Mouse (Mus musculus): ENCODE measurements at regions not wholly inside any gene's neighbourhood (a gene's known extent, or its start where the extent isn't known, plus 50 kb on each side); places are given as distances from the start of the nearest gene placed in this dataset.
"Not testable (repeated sequence)": the region's sequence is repeated elsewhere in the genome, so short reads cannot be mapped to it uniquely, and the experiment has no call there.

DNA sequence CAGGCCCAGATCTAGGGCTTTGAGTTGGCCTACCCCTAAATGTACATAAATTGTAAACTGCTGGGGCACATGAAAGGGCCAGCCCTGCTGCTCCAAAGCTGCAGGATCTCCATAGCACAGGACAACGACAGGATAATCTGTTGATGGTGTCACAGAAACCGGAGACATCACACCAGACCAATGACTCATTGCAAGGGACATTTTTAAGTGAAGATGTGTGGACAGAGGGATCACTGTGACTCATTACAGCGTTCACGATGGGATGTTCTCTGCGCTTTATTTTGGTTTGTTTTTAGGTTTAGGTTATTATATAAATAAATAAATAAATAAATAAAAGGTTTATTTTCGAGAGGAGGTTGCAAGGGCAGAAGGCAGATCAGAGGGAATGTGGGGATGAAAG is 216.9 kb upstream of the Klf3 start:
- no peak for DNase-seq (ENCODE audit: low read depth)

DNA sequence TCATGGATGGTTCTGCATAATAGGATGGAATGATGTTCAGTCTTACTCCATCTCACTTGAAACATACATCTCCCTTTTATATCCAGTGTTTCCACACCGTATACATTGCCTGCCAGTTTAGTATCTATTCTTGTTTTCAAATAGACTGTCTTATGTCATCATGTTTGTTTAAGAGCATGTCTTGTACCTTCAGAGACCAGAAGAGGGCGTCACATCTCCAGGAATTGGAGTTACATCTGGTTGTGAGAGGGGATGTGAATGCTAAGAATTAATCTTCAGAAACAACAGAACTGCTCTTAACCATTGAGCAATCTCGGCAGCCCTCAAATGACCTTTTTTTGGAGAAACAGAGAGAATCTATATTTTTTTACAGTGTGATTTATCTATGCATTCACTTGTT is 216.3 kb upstream of the Klf3 start:
- no peak for DNase-seq (ENCODE audit: low read depth)

DNA sequence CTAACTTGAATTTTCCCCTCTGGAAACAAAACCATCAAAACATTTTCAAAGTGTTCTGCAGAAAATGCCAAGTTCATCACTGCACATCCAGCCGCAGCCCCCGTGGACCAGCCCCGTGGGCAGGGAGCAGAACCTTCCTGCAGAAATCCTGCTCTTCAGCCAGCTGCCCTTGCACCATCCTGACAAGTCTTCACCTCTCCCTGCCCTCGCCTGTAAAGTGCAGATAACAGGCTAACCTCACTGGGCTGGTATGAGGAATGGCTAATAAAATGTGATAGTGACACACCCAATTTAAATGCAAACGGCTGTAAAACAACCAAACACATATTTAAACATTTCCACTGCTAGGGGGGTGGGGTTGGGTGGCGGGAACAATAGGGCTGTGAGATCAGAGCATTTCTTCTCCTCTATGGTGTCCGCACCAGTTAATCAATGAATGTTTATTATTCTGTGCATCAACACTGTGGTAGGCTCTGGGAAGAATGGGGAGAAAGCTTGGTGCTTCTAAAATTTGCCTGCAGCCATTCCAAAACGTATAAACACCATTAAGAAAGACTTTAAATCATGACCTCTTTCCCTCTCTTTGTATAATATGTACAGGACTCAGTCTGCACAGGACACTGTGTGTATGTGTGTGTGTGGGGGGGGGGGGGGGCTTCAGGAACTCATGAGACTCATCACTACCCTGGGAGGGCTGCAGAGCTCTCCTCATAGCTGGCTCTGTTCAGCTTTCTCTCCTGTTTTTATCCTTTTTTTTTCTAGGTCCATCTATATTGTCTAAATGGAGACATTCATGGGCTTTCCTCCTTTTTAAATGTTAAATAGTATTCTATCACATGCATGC is 215.1 kb upstream of the Klf3 start:
- DNase-seq (ENCODE audit: low read depth), result no peak

DNA sequence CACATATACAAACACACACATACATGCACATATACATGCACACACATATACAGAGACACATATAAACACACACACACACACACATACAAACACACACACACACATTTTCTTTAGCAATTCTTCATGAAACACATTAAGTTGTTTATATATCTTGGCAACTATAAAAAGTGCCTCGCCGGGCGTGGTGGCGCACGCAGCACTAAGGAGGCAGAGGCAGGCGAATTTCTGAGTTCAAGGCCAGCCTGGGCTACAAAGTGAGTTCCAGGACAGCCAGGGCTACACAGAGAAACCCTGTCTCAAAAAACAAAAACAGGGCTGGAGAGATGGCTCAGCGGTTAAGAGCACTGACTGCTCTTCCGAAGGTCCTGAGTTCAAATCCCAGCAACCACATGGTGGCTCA is 214.4 kb upstream of the Klf3 start:
- not testable (repeated sequence) for DNase-seq (ENCODE audit: low read depth)

DNA sequence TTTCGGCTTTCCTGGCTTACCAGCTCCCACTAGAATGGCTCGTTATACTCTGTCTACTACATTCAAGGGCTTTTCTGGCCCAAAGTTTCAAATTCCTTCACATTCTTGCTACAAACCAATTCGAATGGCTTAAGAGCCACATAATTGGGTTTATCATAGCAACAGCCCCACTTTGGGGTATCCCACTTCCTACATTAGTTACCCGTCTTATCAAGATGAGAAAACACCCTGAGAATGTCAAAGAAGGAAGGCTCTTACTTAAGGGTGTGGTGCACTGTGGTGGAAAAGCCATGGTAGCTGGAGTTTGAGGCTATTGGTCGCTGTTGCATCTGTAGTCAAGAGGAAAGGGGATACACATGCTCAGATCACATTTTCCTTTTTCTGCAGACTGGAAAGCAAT is 213.2 kb upstream of the Klf3 start:
- DNase-seq (ENCODE audit: low read depth), result no peak

DNA sequence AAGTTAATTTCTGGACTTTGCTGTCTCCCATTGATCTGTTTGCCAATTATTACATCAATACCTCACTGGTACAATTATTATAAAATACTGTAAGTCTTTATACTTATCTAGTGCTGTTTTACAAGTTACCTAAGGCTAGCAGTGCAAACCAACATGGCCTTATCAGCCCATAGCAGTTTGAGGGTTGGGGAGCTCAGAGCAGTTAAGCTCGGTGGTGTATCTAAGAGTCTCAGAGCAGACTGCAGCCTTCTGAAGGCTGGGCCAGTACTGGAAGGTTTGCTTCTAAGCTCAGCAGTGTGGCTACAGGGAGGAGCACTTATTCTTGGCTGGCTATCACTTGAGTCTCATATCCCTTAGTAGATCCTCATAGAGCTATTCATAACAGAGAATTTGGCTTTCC is 212.4 kb upstream of the Klf3 start:
- DNase-seq (ENCODE audit: low read depth), result no peak

DNA sequence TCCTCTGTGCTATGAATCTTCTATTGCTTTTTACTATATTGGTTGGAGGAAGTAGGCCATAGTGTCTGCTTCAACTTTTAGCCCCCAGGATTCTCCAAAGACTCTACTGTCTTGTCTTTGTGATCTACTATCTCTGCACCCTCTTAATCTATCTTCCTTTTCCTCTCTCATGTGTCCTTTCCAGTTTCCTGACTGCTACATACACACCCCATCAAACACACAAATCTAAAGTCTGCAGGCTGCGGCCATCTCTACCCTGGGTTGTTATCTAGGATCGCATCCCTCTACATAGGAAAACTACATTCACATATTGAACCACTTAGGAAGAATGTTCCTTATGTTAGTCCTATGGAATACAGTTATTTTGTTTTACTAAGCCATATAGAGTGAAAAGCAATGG is 211.4 kb upstream of the Klf3 start:
- DNase-seq (ENCODE audit: low read depth), result no peak

DNA sequence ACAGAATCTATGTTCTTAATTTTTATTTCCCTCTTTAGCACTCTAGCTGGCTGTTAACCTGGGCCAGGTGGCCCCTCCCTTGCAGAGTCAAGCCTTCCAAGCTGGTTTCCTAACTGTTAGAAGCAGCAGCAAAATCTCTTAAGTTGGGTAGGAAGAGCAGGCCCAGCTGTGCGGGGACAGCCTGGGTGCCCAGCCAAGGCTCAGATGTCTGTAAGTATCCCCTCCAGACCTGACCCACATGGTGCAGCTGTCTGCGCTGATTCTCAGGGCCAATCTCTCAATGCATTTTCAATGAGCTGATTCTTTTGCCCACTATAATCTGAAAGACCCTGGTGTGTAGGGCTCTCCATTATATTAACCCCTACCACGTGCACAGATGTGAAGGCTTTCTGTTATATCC is 208.0 kb upstream of the Klf3 start:
- DNase-seq (ENCODE audit: low read depth), result no peak

DNA sequence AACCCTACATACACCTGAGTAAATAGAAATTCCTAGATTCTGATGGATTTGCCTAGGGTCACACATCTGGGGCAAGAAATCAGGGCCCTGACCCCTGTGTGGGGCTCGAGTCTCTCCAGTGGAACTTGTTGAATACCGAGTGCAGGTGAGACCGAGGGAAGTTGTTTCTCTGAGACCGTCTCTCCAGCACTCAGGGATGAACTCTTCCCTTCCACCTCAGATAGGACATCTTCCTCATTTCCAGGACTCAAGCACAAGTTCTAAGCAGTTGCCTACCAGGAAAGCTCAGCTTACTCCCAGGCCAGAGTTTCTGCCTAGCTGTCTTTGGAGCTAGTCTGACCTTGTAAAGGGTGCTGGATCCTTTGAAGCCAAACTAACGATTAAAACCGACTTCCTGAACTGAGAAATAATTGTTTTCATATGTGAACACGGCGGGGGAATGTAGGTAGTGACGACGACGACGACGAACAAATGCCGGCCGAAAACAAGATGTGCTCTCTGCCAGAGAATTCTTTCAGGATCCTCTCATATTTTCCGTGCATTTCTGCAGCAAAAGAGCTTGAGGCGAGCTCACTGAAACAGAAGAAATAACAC is 207.3 kb upstream of the Klf3 start:
- DNase-seq (ENCODE audit: low read depth), result no peak

DNA sequence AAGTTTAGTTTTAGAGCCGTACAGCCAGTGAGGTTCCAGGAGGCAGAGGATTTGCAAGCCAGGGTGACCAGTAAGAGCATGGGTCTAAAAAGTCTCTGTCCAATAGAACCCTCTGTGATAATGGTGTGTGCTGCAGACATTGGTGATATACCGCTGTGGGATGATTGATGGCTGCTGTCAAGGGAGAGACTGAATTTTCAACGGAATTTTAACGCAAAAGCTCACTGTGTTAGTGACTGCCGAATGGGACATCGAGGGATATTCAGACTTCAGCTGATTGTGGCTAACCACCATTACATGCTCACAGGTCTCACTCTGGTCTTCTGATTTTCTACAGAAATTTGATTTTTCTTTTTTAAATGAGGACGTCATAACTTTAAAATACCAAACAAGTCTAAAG is 206.2 kb upstream of the Klf3 start:
- no peak for DNase-seq (ENCODE audit: low read depth)

DNA sequence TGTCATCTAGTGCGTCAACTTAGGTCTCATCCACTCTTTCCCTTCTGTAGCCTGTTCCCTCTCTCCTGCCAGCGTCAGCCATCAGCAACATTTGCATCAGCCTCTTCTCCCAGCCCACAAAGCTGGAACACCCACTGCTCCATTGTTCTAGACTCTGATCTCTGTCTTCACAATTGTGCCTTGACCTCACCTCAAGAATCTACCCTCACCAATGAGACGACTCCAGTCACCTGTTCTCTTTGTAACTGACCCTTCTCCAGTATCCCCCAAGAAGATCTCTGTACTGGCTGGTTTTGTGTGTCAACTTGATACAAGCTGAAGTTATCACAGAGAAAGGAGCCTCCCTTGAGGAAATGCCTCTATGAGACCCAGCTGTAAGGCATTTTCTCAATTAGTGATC is 205.7 kb upstream of the Klf3 start:
- DNase-seq (ENCODE audit: low read depth), result no peak

DNA sequence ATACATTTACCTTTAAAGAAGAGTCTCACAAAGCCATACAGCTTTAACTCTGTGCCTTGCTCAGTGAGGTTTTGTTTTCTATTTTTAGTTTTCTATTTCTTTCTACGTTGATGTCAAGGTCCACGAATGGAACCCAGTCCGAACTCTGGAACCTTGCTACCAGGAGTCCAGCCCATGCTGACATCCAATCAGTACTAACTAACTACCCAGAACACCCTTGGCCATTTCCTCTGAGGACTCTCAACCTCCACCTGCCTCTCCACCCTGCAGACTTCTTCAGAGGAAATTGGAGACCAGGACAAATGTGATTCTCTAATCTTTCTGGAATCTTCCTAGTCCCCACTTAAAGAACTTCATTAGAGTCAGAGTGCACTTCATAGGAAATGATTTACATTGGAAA is 204.6 kb upstream of the Klf3 start:
- DNase-seq (ENCODE audit: low read depth), result no peak

DNA sequence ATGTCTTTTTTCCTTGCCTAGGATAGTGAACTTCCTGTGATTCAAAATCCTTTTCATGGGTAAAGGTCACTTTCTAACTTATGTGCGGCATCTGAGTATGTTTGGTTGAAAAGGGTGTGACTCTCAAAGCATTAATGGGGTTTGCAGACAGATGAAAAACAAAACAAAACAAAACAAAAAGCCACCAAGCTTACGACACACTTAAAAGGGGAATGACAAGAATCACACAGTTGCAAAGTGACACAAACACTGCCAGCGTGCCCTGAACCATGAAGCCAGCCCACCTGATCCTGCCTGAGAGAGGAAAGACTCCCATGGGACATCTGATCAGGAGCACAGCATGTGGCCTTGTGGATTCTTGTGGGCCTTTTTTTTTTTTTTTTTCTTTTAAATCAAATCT is 204.2 kb upstream of the Klf3 start:
- DNase-seq (ENCODE audit: low read depth), result no peak

DNA sequence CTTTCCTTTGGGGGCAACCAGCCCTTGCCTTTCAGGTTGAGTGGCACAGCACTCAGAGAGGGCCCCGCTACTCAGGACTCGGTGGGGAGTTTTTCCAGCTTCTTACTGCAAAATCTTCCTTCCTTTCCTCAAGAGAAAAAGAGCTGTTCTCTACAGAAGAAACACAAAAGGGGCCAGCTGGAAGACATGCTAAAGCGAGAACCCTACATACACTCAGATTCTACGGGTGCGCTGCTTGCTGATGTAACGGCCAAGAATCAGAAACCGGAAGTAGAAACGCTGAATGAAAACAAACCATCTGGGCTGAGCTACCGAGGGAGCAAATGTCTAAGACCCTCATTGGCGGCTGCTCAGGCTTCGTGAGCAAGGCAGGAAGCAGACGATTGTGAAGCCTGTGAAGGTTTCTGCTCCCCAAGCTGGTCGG is 203.3 kb upstream of the Klf3 start:
- no peak for DNase-seq (ENCODE audit: low read depth)

DNA sequence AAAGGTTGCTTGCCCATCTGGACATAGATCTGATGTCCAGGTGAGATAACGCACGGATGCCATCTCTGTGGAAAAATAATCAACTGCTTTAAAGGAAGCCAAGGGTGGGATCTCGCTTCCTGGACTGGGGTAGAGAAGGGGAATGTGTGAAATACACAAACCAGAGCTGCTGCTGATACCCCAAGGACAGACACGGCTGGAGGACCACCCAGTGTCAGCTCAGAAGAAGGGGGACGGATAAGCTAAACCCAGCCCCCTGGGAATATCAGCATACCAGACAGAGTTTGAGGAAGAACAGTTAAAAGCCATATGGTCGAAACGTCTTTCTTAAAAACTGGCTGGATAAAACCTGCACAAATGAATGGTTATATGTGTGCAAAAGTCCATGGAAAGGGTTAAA is 202.8 kb upstream of the Klf3 start:
- DNase-seq (ENCODE audit: low read depth), result no peak

DNA sequence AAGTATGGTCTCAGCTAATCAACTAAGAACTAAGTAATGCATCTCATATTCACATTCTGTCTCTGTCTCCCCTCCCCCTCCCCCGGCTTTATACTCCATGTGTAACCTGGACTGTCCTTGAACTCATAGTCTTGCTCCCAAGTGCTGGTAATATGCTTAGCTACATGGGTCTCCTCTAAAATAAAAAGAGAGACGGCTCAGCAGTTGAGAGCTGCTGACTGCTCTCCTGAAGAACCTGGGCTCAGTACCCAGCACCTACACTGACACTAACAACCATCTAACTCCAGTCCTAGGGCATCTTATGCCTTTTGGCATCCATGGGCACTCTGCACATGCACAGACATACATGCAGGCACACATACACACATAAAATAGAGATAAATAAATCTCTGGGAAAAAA is 202.4 kb upstream of the Klf3 start:
- no peak for DNase-seq (ENCODE audit: low read depth)

DNA sequence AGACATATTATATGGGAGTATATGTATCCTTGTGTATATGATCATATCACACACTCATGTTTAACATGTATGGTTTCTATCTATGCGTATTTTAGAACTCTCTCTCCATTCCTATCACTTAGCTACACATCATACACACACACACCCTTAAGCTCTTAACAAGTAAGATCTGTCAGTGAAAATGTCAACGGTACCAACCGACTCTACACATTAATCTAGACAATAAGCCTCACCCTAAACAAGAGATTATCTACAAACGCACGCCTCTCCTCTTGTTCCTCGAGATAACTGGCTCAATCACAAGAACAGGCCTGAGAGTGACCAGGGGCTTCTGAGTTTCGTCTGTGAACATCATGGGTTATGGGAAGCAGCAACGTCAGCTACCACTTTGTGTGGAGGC is 201.9 kb upstream of the Klf3 start:
- no peak for DNase-seq (ENCODE audit: low read depth)

DNA sequence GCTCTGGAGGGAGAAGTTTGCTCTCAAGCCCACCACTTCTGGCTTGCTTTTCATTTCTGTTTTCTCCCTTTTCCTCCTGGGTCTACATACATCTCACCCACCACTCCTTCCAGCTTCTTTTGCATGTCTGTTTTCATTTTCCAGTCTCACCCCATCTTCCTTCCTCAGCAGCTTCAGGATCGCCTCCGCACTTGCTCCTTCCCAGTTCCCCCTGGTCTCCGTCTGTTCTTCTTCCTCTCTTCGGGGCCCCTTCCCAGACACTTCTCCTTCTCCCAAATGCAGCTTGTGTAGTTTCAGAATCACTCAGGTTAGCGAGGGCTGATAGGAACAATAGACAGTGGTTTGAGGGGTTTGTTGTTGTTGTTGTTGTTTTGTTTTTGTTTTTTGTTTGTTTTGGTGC is 201.4 kb upstream of the Klf3 start:
- no peak for DNase-seq (ENCODE audit: low read depth)

DNA sequence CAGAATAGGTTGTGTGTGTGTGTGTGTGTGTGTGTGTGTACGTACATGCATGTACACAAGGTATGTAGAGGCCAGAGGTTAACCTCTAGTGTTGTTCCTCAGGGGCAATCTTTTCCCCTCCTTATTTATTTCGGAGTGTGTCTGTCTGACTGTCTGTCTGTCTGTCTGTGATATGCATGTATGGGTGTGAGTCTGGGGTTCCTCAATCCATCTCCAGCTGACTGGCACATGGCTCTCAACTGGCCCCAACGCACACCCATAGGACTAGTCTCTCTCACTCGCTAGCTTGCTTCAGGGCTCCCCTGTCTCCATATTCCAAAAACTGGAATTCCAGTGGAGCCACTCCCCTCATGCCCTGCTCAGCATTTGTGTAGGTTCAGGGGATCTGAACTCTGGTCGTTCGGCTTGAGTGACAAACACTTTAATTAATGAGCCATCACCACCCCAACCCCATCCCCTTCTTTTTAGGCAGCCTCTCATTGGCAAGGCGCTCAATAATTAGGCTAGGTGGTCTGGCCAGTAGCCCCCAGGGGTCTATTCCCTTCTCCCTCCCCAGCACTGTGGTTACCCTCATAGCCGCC is 200.7 kb upstream of the Klf3 start:
- DNase-seq (ENCODE audit: low read depth), result no peak

DNA sequence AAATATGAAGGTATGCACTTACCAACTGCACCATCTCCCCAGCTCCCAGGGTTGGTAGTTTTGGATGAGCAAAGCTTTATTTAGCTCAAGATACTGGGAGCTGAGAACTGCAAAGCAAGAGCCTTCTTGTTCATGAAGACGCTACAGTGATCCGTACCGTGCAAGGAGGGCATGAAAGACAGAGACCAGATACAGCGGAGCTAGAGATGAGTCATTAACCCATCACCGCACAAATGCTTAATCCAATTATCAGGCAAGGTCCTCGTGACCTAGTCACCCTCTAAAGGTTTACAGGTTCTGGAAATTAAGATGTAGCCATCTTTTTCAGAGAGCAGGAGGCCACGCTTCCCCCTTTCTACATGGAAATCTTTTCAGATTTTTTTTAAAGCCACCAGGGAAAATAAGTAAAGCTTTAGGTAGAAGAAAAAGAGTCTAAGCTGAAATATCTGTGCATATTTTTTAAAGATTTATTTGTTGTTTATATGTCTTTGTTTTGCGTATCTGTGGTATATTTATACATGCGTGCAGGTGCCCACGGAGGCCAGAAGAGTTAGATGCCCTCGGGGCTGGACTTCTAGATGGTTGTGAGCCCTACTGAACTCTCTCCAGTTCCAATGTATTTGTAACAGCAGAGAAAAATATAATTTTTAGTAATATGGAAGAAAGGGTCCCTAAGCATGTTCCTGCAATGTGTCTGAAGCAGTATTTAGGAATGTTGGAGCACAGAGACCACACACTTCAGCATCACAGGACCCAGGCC is 200.0 kb upstream of the Klf3 start:
- no peak for DNase-seq (ENCODE audit: low read depth)

DNA sequence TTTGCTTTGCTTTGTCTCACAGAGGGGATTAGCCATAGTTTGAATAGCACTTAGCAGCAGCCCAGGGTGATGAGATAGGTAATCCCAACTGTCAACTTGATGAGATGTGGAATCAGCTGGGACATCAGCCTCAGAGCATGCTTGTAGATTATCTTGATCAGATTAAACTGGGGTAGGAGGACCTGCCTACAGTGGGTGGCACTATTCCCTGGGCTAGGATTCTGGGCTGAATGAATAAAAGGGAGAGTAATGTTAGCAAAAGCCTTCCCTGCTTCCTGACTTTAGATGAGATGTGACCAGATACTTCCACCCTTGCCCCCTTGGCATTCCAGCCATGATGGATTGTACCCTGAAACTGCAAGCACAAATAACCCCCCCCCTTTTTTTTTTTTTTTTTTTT is 198.0 kb upstream of the Klf3 start:
- no peak for DNase-seq (ENCODE audit: low read depth)

DNA sequence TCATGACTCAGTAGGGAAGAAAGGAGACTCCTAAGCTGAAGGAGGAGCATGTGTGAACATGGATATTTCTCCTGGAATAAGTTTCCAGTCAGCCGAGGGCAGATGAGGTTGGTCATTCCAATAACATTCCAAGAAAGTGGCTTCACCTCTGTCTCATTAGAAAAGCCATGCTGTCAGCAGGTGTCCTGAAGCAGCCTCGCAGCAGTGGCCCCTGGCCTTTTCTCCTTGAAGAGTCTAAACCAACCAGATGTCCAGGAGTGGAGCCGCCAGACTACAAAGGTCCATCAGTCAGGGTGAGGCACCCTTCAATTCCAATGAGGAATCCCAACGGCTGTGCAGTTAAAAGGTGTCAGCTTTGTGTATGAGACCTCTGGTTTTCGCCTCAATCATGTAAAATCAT is 197.2 kb upstream of the Klf3 start:
- no peak for DNase-seq (ENCODE audit: low read depth)
